Mouse (Mus musculus): ENCODE results near the gene Slc25a16. TPM values are rescaled to one million over a fixed set of nuclear protein-coding genes. Genes with fewer than 3 reads are reported as not detected.

Slc25a16 gene
- polyA plus RNA-seq, 1 experiment from 2014 or later, result 13.9 TPM

GRCm38 (mm10) chr10:62924096-62924635 lies 3.7 kb downstream of the Slc25a16 start:
- Histone ChIP-seq H3K4me3 (replicated peaks; ENCODE audit: low read length) (no peak overlapping the region), H3K27ac (ENCODE audit: low read length) (no peak overlapping the region), H3K27me3 (ENCODE audit: control insufficient read depth, insufficient read depth, low read length) (no peaks in the 10 kb centered on the region), H3K36me3 (ENCODE audit: control insufficient read depth, insufficient read depth, low read length) (peaks cover 5% of the 10 kb centered on the region; the same call in 1 of the 2 replicates), H3K9ac (ENCODE audit: low read length) (no peak overlapping the region), H3K4me1 (ENCODE audit: control insufficient read depth, insufficient read depth, low read length) (peaks cover 2% of the 10 kb centered on the region; the same call in 1 of the 2 replicates), H3K9me3 (replicated peaks; ENCODE audit: control insufficient read depth, low read length) (no peaks in the 10 kb centered on the region), H3K4me2 (ENCODE audit: low read depth, low read length) (no peak overlapping the region)
- ATAC-seq (ENCODE audit: insufficient read depth, low FRiP score), result no peak
- 86% methylated on average over 4 of the region's 4 CpGs for WGBS

DNA sequence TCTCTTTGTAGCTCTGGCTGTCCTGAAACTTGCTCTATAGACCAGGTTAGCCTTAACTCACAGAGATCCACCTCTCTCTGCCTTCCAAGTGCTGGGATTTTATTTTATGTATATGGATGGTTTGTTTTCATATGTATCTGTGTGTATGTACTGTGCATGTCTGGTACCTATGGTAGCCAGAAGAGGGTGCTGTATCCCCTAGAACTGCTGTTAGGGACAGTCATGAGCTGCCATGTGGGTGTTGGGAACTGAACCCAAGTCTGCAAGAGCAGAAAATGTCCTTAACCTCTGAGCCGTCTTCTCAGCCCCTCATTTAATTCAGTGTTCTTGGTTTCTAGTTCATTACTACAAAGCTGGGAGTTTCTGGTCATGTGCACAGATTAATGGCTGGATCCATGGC lies 11.9 kb downstream of the Slc25a16 start:
- Histone ChIP-seq H3K9me3 (replicated peaks; ENCODE audit: control insufficient read depth, low read length) (no peaks in the 10 kb centered on the region), H3K4me2 (ENCODE audit: low read depth, low read length) (no peak overlapping the region), H3K4me3 (replicated peaks; ENCODE audit: low read length) (no peak overlapping the region), H3K27ac (ENCODE audit: low read length) (no peak overlapping the region), H3K36me3 (ENCODE audit: control insufficient read depth, insufficient read depth, low read length) (peaks cover 7% of the 10 kb centered on the region; the same call in 1 of the 2 replicates), H3K27me3 (ENCODE audit: control insufficient read depth, insufficient read depth, low read length) (no peaks in the 10 kb centered on the region), H3K4me1 (ENCODE audit: control insufficient read depth, insufficient read depth, low read length) (no peaks in the 10 kb centered on the region), H3K9ac (ENCODE audit: low read length) (no peak overlapping the region)
- 97% methylated on average over 1 of the region's 1 CpGs for WGBS
- no peak for ATAC-seq (ENCODE audit: insufficient read depth, low FRiP score)

DNA sequence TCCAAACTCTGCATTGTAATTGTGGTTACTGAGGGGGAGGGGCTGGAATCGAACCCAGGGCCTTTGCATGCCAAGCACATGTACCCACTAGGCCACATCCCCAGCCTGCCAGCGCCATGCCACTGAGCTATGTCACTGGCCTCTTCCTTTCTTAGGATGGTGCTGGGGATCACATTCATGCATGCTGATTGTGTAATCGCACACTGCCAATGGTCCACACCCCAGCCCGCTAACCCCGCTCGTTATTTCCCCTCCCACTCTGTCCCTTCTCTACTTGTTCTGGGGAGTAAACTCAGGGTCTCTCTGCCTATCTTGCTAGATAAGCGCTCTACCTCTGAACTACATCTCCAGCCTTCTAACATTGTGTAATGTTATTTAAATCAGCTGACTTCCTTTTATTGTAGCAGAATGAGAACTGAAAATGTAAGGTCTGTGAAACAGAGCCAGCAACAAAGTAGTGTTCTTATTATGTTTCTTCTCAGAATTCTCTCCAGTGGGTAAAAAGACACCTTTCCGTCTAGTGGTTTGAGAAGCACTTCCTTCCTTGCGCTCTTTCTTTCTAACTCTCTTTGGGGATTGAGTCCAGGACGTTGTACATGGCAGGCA lies 24.6 kb downstream of the Slc25a16 start:
- no peaks in the 10 kb centered on the region for H3K9me3 ChIP-seq (replicated peaks; ENCODE audit: control insufficient read depth, low read length)
- ATAC-seq (ENCODE audit: insufficient read depth, low FRiP score), result no peak
- no peaks in the 10 kb centered on the region; the same call in 1 of the 2 replicates for H3K4me1 ChIP-seq (ENCODE audit: control insufficient read depth, insufficient read depth, low read length)
- H3K36me3 ChIP-seq (ENCODE audit: control insufficient read depth, insufficient read depth, low read length), result peaks cover 10% of the 10 kb centered on the region
- no peak overlapping the region for H3K4me3 ChIP-seq (replicated peaks; ENCODE audit: low read length)
- H3K27ac ChIP-seq (ENCODE audit: low read length), result no peak overlapping the region
- H3K4me2 ChIP-seq (ENCODE audit: low read depth, low read length), result no peak overlapping the region
- WGBS, result 81% methylated on average over 10 of the region's 10 CpGs
- no peaks in the 10 kb centered on the region for H3K27me3 ChIP-seq (ENCODE audit: control insufficient read depth, insufficient read depth, low read length)
- H3K9ac ChIP-seq (ENCODE audit: low read length), result no peak overlapping the region

DNA sequence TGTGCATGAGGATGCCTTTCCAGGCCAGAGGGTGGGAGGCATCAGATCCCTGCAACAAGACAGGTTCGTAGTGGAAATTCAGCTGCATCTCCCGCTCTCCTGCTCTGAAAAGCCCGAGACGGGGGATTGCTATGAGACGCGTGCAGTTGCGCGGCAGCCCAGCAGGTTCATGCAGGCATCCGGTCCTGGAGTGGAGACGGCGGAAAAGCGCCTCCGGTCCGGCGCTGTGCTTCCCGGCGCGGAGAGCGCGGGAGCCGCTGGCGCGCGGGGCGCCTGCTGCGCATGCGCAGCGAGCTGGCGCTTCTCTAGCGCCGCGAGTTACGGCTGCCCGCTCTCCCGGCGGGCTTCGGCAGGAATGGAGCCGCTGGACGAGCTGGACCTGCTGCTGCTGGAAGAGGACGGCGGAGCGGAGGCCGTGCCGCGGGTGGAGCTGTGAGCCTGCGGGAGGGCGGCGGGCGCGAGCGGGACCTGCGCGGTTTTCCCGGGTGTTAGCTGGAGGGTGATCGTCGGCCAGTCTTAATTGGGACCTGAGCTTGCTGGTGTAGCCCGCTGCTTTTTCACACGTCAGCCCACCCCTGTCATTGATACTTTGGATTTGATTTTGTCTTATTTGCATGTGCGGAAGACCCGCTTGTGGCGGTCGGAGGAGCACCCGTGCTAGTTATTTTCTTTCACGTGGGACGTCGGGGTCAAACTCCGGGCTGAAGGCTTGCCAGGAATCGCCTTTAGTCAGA lies 26.5 kb downstream of the Slc25a16 start, which contains the start of gene Dna2:
Gene Dna2, plus strand, starts transcription at position 289 of the 734 bp plus-strand sequence.
- ATAC-seq (ENCODE audit: insufficient read depth, low FRiP score), result peak; percentile 91
- peak within 1 kb of the TSS; percentile 88 for H3K9ac ChIP-seq (ENCODE audit: low read length)
- H3K4me1 ChIP-seq (ENCODE audit: control insufficient read depth, insufficient read depth, low read length), result no peaks in the 10 kb centered on the region; the same call in 1 of the 2 replicates
- H3K36me3 ChIP-seq (ENCODE audit: control insufficient read depth, insufficient read depth, low read length), result peaks cover 10% of the 10 kb centered on the region
- H3K9me3 ChIP-seq (replicated peaks; ENCODE audit: control insufficient read depth, low read length), result no peaks in the 10 kb centered on the region
- peak within 1 kb of the TSS; percentile 85 for H3K4me2 ChIP-seq (ENCODE audit: low read depth, low read length)
- no peaks in the 10 kb centered on the region for H3K27me3 ChIP-seq (ENCODE audit: control insufficient read depth, insufficient read depth, low read length)
- under 1% methylated on average over 68 of the region's 68 CpGs for WGBS
- peak within 1 kb of the TSS; percentile 75 for H3K27ac ChIP-seq (ENCODE audit: low read length)
- H3K4me3 ChIP-seq (replicated peaks; ENCODE audit: low read length), result peak within 1 kb of the TSS; percentile 77

GRCm38 (mm10) chr10:62948551-62948950 lies 28.1 kb downstream of the Slc25a16 start:
- 87% methylated on average over 7 of the region's 7 CpGs for WGBS
- no peak overlapping the region for H3K27ac ChIP-seq (ENCODE audit: low read length)
- H3K9me3 ChIP-seq (replicated peaks; ENCODE audit: control insufficient read depth, low read length), result no peaks in the 10 kb centered on the region
- ATAC-seq (ENCODE audit: insufficient read depth, low FRiP score), result no peak
- H3K4me3 ChIP-seq (replicated peaks; ENCODE audit: low read length), result no peak overlapping the region
- 0 out of 2 replicates have a peak, but pooled peaks cover 7% of the 10 kb centered on the region for H3K36me3 ChIP-seq (ENCODE audit: control insufficient read depth, insufficient read depth, low read length)
- no peak overlapping the region for H3K4me2 ChIP-seq (ENCODE audit: low read depth, low read length)
- no peaks in the 10 kb centered on the region for H3K27me3 ChIP-seq (ENCODE audit: control insufficient read depth, insufficient read depth, low read length)
- H3K9ac ChIP-seq (ENCODE audit: low read length), result no peak overlapping the region
- no peaks in the 10 kb centered on the region; the same call in 1 of the 2 replicates for H3K4me1 ChIP-seq (ENCODE audit: control insufficient read depth, insufficient read depth, low read length)

- H3K36me3 ChIP-seq (ENCODE audit: control insufficient read depth, insufficient read depth, low read length), result peaks cover 8% of the 10 kb centered on the region; the same call in 1 of the 2 replicates
- H3K4me1 ChIP-seq (ENCODE audit: control insufficient read depth, insufficient read depth, low read length), result no peaks in the 10 kb centered on the region
- no peaks in the 10 kb centered on the region for H3K27me3 ChIP-seq (ENCODE audit: control insufficient read depth, insufficient read depth, low read length)
- H3K9ac ChIP-seq (ENCODE audit: low read length), result no peak overlapping the region
- H3K9me3 ChIP-seq (replicated peaks; ENCODE audit: control insufficient read depth, low read length), result no peaks in the 10 kb centered on the region
- ATAC-seq (ENCODE audit: insufficient read depth, low FRiP score), result no peak
- WGBS, result 94% methylated on average over 7 of the region's 7 CpGs
- no peak overlapping the region for H3K27ac ChIP-seq (ENCODE audit: low read length)
- H3K4me2 ChIP-seq (ENCODE audit: low read depth, low read length), result no peak overlapping the region
- H3K4me3 ChIP-seq (replicated peaks; ENCODE audit: low read length), result no peak overlapping the region
Observed at GRCm38 (mm10) chr10:62963956-62964355, 43.5 kb downstream of the Slc25a16 start.

DNA sequence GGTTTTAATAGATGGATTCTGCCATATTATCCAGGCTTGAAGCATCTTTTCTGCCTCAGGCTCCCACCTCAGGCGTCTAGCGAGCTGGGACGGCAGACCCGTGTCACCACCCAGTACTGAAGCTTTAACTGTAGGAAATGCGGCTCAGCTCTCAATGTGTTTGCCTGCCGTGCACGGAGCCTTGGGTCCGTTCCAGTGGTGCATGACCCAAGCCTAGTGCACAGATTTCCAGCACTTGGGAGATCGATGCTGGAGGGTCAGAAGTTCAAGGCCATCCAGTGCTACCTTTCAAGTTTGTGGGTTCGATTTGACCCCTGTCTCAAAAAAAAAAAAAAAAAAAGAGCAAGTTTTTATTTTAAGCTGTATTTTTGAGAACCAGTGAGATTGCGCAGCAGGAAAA lies 45.4 kb downstream of the Slc25a16 start:
- no peak overlapping the region for H3K4me3 ChIP-seq (replicated peaks; ENCODE audit: low read length)
- WGBS, result 92% methylated on average over 11 of the region's 11 CpGs
- no peaks in the 10 kb centered on the region for H3K4me1 ChIP-seq (ENCODE audit: control insufficient read depth, insufficient read depth, low read length)
- peaks cover 11% of the 10 kb centered on the region; the same call in 1 of the 2 replicates for H3K36me3 ChIP-seq (ENCODE audit: control insufficient read depth, insufficient read depth, low read length)
- ATAC-seq (ENCODE audit: insufficient read depth, low FRiP score), result no peak
- no peaks in the 10 kb centered on the region for H3K9me3 ChIP-seq (replicated peaks; ENCODE audit: control insufficient read depth, low read length)
- H3K27me3 ChIP-seq (ENCODE audit: control insufficient read depth, insufficient read depth, low read length), result no peaks in the 10 kb centered on the region
- H3K27ac ChIP-seq (ENCODE audit: low read length), result no peak overlapping the region
- no peak overlapping the region for H3K9ac ChIP-seq (ENCODE audit: low read length)
- H3K4me2 ChIP-seq (ENCODE audit: low read depth, low read length), result no peak overlapping the region

GRCm38 (mm10) chr10:62966291-62966690 lies 45.9 kb downstream of the Slc25a16 start:
- H3K27ac ChIP-seq (ENCODE audit: low read length), result no peak overlapping the region
- H3K36me3 ChIP-seq (ENCODE audit: control insufficient read depth, insufficient read depth, low read length), result peaks cover 11% of the 10 kb centered on the region; the same call in 1 of the 2 replicates
- no peak for ATAC-seq (ENCODE audit: insufficient read depth, low FRiP score)

GRCm38 (mm10) chr10:62971821-62972220 lies 51.4 kb downstream of the Slc25a16 start:
- H3K9me3 ChIP-seq (replicated peaks; ENCODE audit: control insufficient read depth, low read length), result no peaks in the 10 kb centered on the region
- peaks cover 7% of the 10 kb centered on the region; the same call in 1 of the 2 replicates for H3K36me3 ChIP-seq (ENCODE audit: control insufficient read depth, insufficient read depth, low read length)
- WGBS, result 67% methylated on average over 16 of the region's 16 CpGs
- H3K27ac ChIP-seq (ENCODE audit: low read length), result no peak overlapping the region
- no peak for ATAC-seq (ENCODE audit: insufficient read depth, low FRiP score)
- no peaks in the 10 kb centered on the region for H3K27me3 ChIP-seq (ENCODE audit: control insufficient read depth, insufficient read depth, low read length)
- H3K9ac ChIP-seq (ENCODE audit: low read length), result no peak overlapping the region
- no peak overlapping the region for H3K4me2 ChIP-seq (ENCODE audit: low read depth, low read length)
- no peak overlapping the region for H3K4me3 ChIP-seq (replicated peaks; ENCODE audit: low read length)
- no peaks in the 10 kb centered on the region for H3K4me1 ChIP-seq (ENCODE audit: control insufficient read depth, insufficient read depth, low read length)

More at GRCm38 (mm10) chr10:62966291-62966690, 45.9 kb downstream of the Slc25a16 start:
- H3K4me2 ChIP-seq (ENCODE audit: low read depth, low read length), result no peak overlapping the region
- H3K9ac ChIP-seq (ENCODE audit: low read length), result no peak overlapping the region
- no peak overlapping the region for H3K4me3 ChIP-seq (replicated peaks; ENCODE audit: low read length)
- H3K9me3 ChIP-seq (replicated peaks; ENCODE audit: control insufficient read depth, low read length), result no peaks in the 10 kb centered on the region
- 87% methylated on average over 15 of the region's 15 CpGs for WGBS
- H3K27me3 ChIP-seq (ENCODE audit: control insufficient read depth, insufficient read depth, low read length), result no peaks in the 10 kb centered on the region
- H3K4me1 ChIP-seq (ENCODE audit: control insufficient read depth, insufficient read depth, low read length), result no peaks in the 10 kb centered on the region
